ENCODE assay signal across 22 mouse cellular contexts in genomic region chrX:104762377-104762776, GRCm38 (mm10).
DNase-seq lines count a peak whose midpoint lies in the region; ATAC-seq and TF ChIP-seq lines count a peak whose summit lies in the region.
"Had no signal": no experiment of that assay in that cellular context is flagged by ENCODE, and none has a peak within 500 bp of the region (broad histone marks: within the 10 kb centered on the region; RNA-seq: fewer than 3 reads in every experiment).

No protein-coding gene starts in this region.

- no peak for DNase-seq in liver, embryonic 11.5 days (ENCODE audit: low spot score)
- DNase-seq in liver, embryonic 14.5 days (ENCODE audit: low read depth in 3 of 3, low spot score in 3 of 3): no peak
- DNase-seq in liver, postnatal 0 days: no peak
- DNase-seq: adrenal gland, adult 2 months; adrenal gland, adult 8-10 months; adrenal gland, postnatal 10 days; adrenal gland, postnatal 14 days; adrenal gland, postnatal 25 days; adrenal gland, postnatal 36 days; B cell, adult 2 months; cerebellum, adult 11 months; cerebellum, adult 11-12 months had no signal

- H3K9me3 ChIP-seq in liver, embryonic 12.5 days (replicated peaks): no peaks in the 10 kb centered on the region
- H3K9me3 ChIP-seq in liver, embryonic 11.5 days (ENCODE audit: control insufficient read depth, low read length): no peaks in the 10 kb centered on the region
- H3K9me3 ChIP-seq in liver, embryonic 14.5 days (ENCODE audit: control insufficient read depth, low read length): no peaks in the 10 kb centered on the region
- H3K9me3 ChIP-seq in liver, postnatal 0 days (ENCODE audit: low read length): no peaks in the 10 kb centered on the region
- H3K9me3 ChIP-seq: G1E had no signal

- 54% methylated on average over 3 of the region's 3 CpGs for WGBS in liver, embryonic 12.5 days (ENCODE audit: insufficient replicate concordance)
- WGBS in liver, embryonic 11.5 days: 74% methylated on average over 3 of the region's 3 CpGs
- 42% methylated on average over 3 of the region's 3 CpGs for WGBS in liver, embryonic 14.5 days (ENCODE audit: insufficient replicate concordance)
- WGBS in liver, postnatal 0 days (ENCODE audit: insufficient replicate concordance): 77% methylated on average over 3 of the region's 3 CpGs

- no peak overlapping the region for H3K4me2 ChIP-seq in liver, embryonic 12.5 days
- no peak overlapping the region for H3K4me2 ChIP-seq in liver, embryonic 11.5 days
- no peak overlapping the region for H3K4me2 ChIP-seq in liver, embryonic 14.5 days (ENCODE audit: low read depth)
- H3K4me2 ChIP-seq in liver, postnatal 0 days (ENCODE audit: low read depth, low read length): no peak overlapping the region

- H3K4me3 ChIP-seq in liver, embryonic 12.5 days: no peak overlapping the region
- no peak overlapping the region for H3K4me3 ChIP-seq in liver, embryonic 11.5 days (ENCODE audit: low read depth, low read length)
- H3K4me3 ChIP-seq in liver, embryonic 14.5 days (ENCODE audit: insufficient read depth in 1 of 2, low read depth in 2 of 2, low read length in 2 of 2): no peak overlapping the region
- H3K4me3 ChIP-seq in liver, postnatal 0 days (ENCODE audit: low read depth, low read length): no peak overlapping the region

- H3K4me1 ChIP-seq in liver, embryonic 12.5 days: no peaks in the 10 kb centered on the region
- no peaks in the 10 kb centered on the region for H3K4me1 ChIP-seq in liver, embryonic 11.5 days (replicated peaks; ENCODE audit: control insufficient read depth, insufficient read depth, low read length)
- H3K4me1 ChIP-seq in liver, embryonic 14.5 days (replicated peaks; ENCODE audit: control insufficient read depth in 2 of 2, insufficient read depth in 2 of 2, low read length in 1 of 2): no peaks in the 10 kb centered on the region
- H3K4me1 ChIP-seq in liver, postnatal 0 days (ENCODE audit: insufficient read depth): no peaks in the 10 kb centered on the region

- no peak overlapping the region for H3K27ac ChIP-seq in liver, embryonic 12.5 days
- H3K27ac ChIP-seq in liver, embryonic 11.5 days (ENCODE audit: low read depth, low read length): no peak overlapping the region
- no peak overlapping the region for H3K27ac ChIP-seq in liver, embryonic 14.5 days
- H3K27ac ChIP-seq in liver, postnatal 0 days (ENCODE audit: low read depth): no peak overlapping the region

- peak; percentile 27; the same call in 1 of the 2 replicates for TF ChIP-seq EP300 in liver, embryonic 14.5 days (IDR thresholded peaks at IDR 0.05; ENCODE audit: low read depth)
- TF ChIP-seq EP300 in liver, postnatal 0 days (IDR thresholded peaks at IDR 0.05; ENCODE audit: low read depth): no peak

- H3K9ac ChIP-seq in liver, embryonic 12.5 days: no peak overlapping the region
- H3K9ac ChIP-seq in liver, embryonic 11.5 days (ENCODE audit: low read depth, low read length): no peak overlapping the region
- H3K9ac ChIP-seq in liver, embryonic 14.5 days (replicated peaks): no peak overlapping the region
- no peak overlapping the region for H3K9ac ChIP-seq in liver, postnatal 0 days (replicated peaks)

- no peak for TF ChIP-seq CTCF in liver, embryonic 14.5 days (IDR thresholded peaks at IDR 0.05; ENCODE audit: low read depth)
- TF ChIP-seq CTCF in liver, postnatal 0 days (IDR thresholded peaks at IDR 0.05; ENCODE audit: low read depth): no peak

- peak; percentile 37; the same call in 1 of the 2 replicates for ATAC-seq in liver, embryonic 12.5 days
- no peak for ATAC-seq in liver, embryonic 11.5 days (replicated peaks; ENCODE audit: low FRiP score)
- ATAC-seq in liver, embryonic 14.5 days (ENCODE audit: insufficient read depth): no peak
- ATAC-seq in liver, postnatal 0 days: no peak
- peak; percentile 66 for ATAC-seq in megakaryocyte progenitor cell, adult 5-6 weeks (replicated peaks; ENCODE audit: poor library complexity)
- ATAC-seq in megakaryocyte-erythroid progenitor cell, adult 5-6 weeks (replicated peaks; ENCODE audit: low FRiP score, low TSS enrichment, poor library complexity, severe bottlenecking): peak; percentile 84
- ATAC-seq in erythroblast, adult 5-6 weeks (replicated peaks; ENCODE audit: low FRiP score, poor library complexity, severe bottlenecking): no peak
- no peak for ATAC-seq in frontal cortex, adult (ENCODE audit: low TSS enrichment)
- ATAC-seq: activated CD4-positive, CD25-positive, alpha-beta regulatory T cell, adult 4 months; CD4-positive, CD25-positive, alpha-beta regulatory T cell, adult 4 months; Patski had no signal

- peaks cover 14% of the 10 kb centered on the region for H3K27me3 ChIP-seq in liver, embryonic 12.5 days (replicated peaks)
- H3K27me3 ChIP-seq in liver, embryonic 11.5 days (replicated peaks; ENCODE audit: control insufficient read depth, insufficient read depth, low read length): peaks cover 7% of the 10 kb centered on the region
- H3K27me3 ChIP-seq in liver, embryonic 14.5 days (ENCODE audit: control insufficient read depth, insufficient read depth, low read length): no peaks in the 10 kb centered on the region
- 0 out of 2 replicates have a peak, but pooled peaks cover 2% of the 10 kb centered on the region for H3K27me3 ChIP-seq in liver, postnatal 0 days (ENCODE audit: insufficient read depth, low read length)
- H3K27me3 ChIP-seq: CH12.LX had no signal

- no peaks in the 10 kb centered on the region for H3K36me3 ChIP-seq in liver, embryonic 12.5 days
- no peaks in the 10 kb centered on the region for H3K36me3 ChIP-seq in liver, embryonic 11.5 days (ENCODE audit: control insufficient read depth, insufficient read depth, low read length)
- no peaks in the 10 kb centered on the region for H3K36me3 ChIP-seq in liver, embryonic 14.5 days (replicated peaks; ENCODE audit: control insufficient read depth, insufficient read depth, low read depth)
- H3K36me3 ChIP-seq in liver, postnatal 0 days (replicated peaks; ENCODE audit: insufficient read depth, low read length): no peaks in the 10 kb centered on the region
- H3K36me3 ChIP-seq: G1E had no signal

Comparison
In these comparisons a context has a peak if more than half of its experiments do, and no peak if none do; other contexts are left out.
1. ATAC-seq: peak in liver, embryonic 12.5 days (single experiment), megakaryocyte progenitor cell, adult 5-6 weeks (single experiment) and megakaryocyte-erythroid progenitor cell, adult 5-6 weeks (single experiment); none in liver, embryonic 11.5 days (single experiment), liver, embryonic 14.5 days (single experiment), liver, postnatal 0 days (single experiment), erythroblast, adult 5-6 weeks (single experiment) and frontal cortex, adult (single experiment).